Mouse (Mus musculus) adrenal gland, postnatal 36 days (tissue): ENCODE data around the gene Ankrd42. TPM values are rescaled to one million over a fixed set of nuclear protein-coding genes. Genes with fewer than 3 reads are reported as not detected.
A peak's percentile ranks its signal among the peaks of the same experiment; 100 is the strongest.

Experiments used
- DNase-seq, 2 experiments: peaks; one replicate each; pipeline ENCODE4 v3.0.0; 2021; ENCODE audit warnings: mixed read lengths in 1 of 2
- total RNA-seq, 2 experiments: library from RNA; stranded (reverse); gene quantifications; 2 replicates each; pipeline ENCODE4 v1.2.3; 2021

The Ankrd42 gene
- total RNA-seq, 2 experiments from 2014 or later = 8.1 to 9.0 TPM

- no peak for DNase-seq
These were observed 70.2 kb downstream of the Ankrd42 start for GRCm38 (mm10) chr7:92566775-92567174.

DNA sequence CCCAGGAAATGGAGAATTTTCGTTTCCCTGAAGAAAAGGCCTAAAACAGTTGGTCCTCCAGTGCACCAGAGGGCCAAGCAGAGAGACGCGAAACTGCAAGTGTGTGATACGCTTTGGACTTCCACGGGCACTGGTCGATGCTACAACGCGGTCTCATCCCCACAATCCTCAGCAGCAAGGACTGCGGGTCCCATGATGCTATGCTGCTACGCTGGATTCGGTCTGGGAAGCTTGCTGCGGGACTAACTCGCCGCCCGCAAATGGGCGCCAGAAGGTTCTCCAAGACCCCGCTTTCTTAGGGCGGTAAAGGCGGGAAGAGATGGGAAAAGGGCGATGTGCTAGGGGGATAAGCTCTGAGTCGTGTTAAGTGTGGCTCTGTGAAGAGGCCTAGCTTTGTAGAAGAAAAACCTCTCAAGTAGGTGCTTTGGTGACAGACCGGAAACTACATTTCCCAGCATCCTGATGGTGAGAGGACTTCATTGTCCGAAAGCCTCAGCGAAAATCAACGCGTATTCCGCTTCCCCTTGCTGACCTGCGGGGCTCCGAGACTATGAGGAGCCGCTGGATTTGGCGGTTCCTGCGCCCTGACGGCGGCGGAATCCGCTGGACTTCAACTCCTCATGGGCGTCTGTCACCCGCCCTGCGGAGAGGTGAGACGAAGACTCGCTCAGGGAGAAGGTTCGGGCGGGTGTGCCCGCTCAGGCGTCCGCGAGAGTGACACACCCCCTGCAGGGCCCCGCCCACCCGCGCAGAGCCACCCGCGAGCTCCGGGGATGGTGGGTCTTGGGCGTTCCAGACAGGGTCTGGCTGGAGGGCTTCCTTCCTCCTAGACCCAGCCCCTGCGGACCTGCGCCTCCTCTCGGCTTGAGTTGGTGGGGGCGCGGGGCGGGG, 75.7 kb downstream of the Ankrd42 start, which contains the start of gene Ccdc90b:
Gene Ccdc90b (plus strand): TSS at position 164 of the 891 bp plus-strand sequence.
- peak; percentile 87 to 88 for DNase-seq

DNA sequence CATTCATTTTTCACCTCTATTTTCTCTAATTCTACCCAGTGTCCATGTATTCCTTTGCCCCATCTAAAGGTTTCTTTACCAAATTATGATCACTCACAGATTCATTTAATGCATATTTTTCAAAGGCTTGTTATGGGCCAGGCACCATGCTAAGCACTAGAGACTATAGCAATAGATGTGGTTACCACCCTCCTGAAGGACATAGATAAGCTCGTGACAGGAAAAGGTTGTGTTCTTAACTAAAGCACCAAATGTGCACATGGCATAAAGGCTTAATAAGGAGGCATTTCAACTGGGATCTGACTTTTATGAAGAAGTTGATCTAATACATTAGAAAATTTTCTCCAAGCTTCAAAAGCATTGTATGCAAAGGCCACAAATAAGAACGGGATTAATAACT, 78.2 kb downstream of the Ankrd42 start:
- DNase-seq = no peak

DNA sequence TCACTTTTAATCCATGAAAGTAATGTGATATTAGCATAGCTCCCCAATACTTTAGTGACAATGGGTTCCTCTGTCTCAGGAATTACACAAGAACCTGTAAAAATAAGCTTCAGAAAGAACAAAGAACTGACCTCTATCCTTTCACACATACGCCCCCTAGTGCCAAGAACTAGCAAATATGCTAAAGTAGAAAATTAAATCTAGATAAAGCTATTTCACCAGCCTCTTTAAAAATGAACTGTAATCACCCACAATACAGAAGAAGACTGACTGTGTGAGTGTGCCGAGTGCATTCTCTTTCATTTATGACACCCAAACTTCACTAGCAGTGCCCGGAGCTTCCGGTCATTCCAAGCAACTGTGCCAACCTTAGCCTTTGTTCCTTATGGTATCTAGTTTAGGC, 86.0 kb downstream of the Ankrd42 start:
- peak in 1 of 2 experiments; percentile 34 for DNase-seq

GRCm38 (mm10) chr7:92550248-92550989, 86.5 kb downstream of the Ankrd42 start:
- DNase-seq = no peak

GRCm38 (mm10) chr7:92546763-92547162, 90.2 kb downstream of the Ankrd42 start:
- no peak for DNase-seq

DNA sequence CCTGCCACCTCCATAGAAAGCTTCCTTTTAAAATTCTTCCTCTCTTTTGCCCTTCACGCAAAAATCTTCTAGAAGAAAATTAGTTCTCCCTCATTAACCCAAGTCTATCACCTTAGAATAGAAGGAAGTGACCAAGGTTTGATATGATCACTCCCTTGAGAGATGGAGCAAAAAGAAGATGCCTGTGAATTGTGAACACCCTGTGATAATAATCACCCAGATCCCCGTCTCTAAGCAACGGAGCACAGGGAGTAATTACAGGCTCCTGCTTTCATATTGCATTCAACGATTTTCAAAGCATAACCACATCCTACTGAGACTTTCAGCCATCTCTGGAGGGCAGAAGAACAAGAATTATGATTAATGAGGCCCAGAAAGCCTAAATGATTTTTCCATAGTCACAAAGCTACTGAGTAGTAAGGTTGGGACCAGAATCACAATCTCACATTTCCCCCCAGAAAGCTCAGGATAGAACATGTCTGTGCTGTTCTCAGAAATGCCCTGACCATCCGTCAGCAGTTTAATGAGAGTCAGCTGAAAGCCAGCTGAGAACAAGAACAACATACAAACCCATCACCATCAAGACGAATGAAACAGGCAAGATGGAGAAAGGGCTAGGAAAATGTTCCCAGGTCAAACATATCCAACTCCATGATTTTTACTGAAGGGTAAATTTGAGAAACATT, 104.4 kb downstream of the Ankrd42 start:
- no peak for DNase-seq

Other genes starting within 250 kb of the Ankrd42 start
- gene Ccdc90b, start 76.0 kb downstream of the Ankrd42 start, total RNA-seq = 10 to 100 TPM; 45.6 to 54.6 TPM
- 10 to 100 TPM; 61.5 to 64.7 TPM for gene Pcf11, start 32.8 kb upstream of the Ankrd42 start, total RNA-seq
- gene Rab30, start 104.5 kb upstream of the Ankrd42 start, total RNA-seq = 1 to 10 TPM; 3.7 to 6.2 TPM
- gene Ddias, start 237.1 kb upstream of the Ankrd42 start, total RNA-seq = 1 to 10 TPM in 1 of 2 experiments, under 1 TPM in 1; 0.76 to 1.2 TPM
- 10 to 100 TPM; 12.9 to 13.8 TPM for gene Prcp, start 237.3 kb upstream of the Ankrd42 start, total RNA-seq